Mouse (Mus musculus): ENCODE results near the gene Prlr.

DNA sequence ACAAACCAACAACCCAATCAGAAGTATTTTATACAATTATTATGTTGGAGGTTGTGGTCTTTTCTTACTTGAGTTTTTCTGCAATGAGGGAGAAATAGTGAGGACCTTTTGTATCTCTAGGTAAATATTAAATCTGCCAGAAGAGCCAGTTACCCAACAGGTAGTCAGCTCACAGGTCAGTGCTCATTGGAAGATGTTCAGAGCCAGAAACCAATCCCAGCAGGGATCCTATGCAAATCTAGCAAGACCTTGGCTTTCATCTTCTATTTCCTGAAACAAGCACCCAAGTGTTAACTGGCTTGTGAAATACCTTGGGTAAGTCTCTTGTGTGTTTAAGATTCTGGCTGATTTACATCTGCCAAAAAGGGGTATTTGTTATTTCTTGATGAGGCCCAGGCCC, 99.3 kb downstream of the Prlr start:
- TF ChIP-seq EP300 (optimal IDR thresholded peaks at IDR 0.05) (no peak), CTCF (IDR thresholded peaks at IDR 0.05; ENCODE audit: low read depth) (no peak)
